Mouse (Mus musculus) bone marrow macrophage, adult 2 months (primary cell): ENCODE measurements around the gene Cga. TPM values are rescaled to one million over a fixed set of nuclear protein-coding genes. Genes with fewer than 3 reads are reported as not detected.
"Not testable (repeated sequence)": the region's sequence is repeated elsewhere in the genome, so short reads cannot be mapped to it uniquely, and the experiment has no call there.

Experiments used
- H3K27ac ChIP-seq: 2 replicates; pipeline ENCODE4 v1.5.1; 2012; ENCODE audit warnings: low read depth, low read length; ENCODE audit not compliant: insufficient read depth
- H3K4me1 ChIP-seq: 2 replicates; pipeline ENCODE4 v1.6.1; 2012; ENCODE audit warnings: low read length; ENCODE audit not compliant: control insufficient read depth, insufficient read depth
- H3K4me3 ChIP-seq: 2 replicates; pipeline ENCODE4 v1.5.1; 2012; ENCODE audit warnings: mild to moderate bottlenecking, low read length, moderate library complexity; ENCODE audit not compliant: insufficient read depth
- CTCF ChIP-seq: IDR thresholded peaks from 2 replicates; pipeline ENCODE4 v1.5.1; 2012; ENCODE audit warnings: low read depth, mild to moderate bottlenecking, low read length, moderate library complexity
- POLR2A ChIP-seq: IDR thresholded peaks from 2 replicates; pipeline ENCODE4 v1.6.1; 2012; ENCODE audit warnings: mild to moderate bottlenecking, low read depth, low read length, borderline replicate concordance
- polyA plus RNA-seq: library from polyadenylated mRNA; stranded (reverse); fragments of >200 nt; gene quantifications from 2 replicates; pipeline ENCODE4 v1.2.4, GENCODE M21; 2012; ENCODE audit not compliant: missing spikeins, insufficient read depth, insufficient read length

Gene Cga
- polyA plus RNA-seq, 1 experiment, result not detected

- H3K27ac ChIP-seq, result peak overlapping the region; percentile 73; the same call in 1 of the 2 replicates
- TF ChIP-seq POLR2A (no peak), CTCF (no peak)
- H3K4me1 ChIP-seq, result peaks cover 8% of the 10 kb centered on the region
- peak overlapping the region; percentile 77 for H3K4me3 ChIP-seq
Observed at GRCm38 (mm10) chr4:34887295-34887694, 6.3 kb upstream of the Cga start.

- TF ChIP-seq CTCF, result no peak
- TF ChIP-seq POLR2A, result no peak
- H3K27ac ChIP-seq, result no peak overlapping the region
- no peak overlapping the region for H3K4me3 ChIP-seq
- peaks cover 4% of the 10 kb centered on the region; the same call in 1 of the 2 replicates for H3K4me1 ChIP-seq
Observed at GRCm38 (mm10) chr4:34889101-34889811, 4.3 kb upstream of the Cga start.

GRCm38 (mm10) chr4:34889812-34890185 is 3.8 kb upstream of the Cga start:
- Histone ChIP-seq H3K4me1 (peaks cover 4% of the 10 kb centered on the region; the same call in 1 of the 2 replicates), H3K27ac (no peak overlapping the region), H3K4me3 (no peak overlapping the region)
- no peak for TF ChIP-seq POLR2A
- TF ChIP-seq CTCF, result no peak

DNA sequence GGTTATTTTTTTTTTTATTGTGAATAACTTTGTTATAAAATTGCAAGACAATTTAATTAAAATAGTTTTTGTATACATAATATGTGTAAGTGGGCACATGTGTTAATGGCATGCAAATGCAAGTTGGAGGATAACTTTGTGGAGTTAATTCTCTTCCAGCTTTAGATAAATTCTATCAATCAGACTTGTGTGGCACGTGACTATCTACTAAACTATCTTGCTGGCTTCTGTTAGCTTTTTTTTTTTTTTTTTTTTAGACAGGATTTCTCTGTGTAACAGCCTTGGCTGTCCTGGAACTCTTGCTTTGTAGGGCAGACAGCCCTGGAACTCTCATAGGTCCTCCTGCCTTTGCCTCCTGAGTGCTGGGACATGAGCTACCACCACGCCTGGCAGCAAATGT is 4.9 kb downstream of the Cga start:
- Histone ChIP-seq H3K27ac (no peak overlapping the region), H3K4me3 (no peak overlapping the region), H3K4me1 (no peaks in the 10 kb centered on the region)
- TF ChIP-seq CTCF (no peak), POLR2A (no peak)

GRCm38 (mm10) chr4:34899322-34899721 is 5.7 kb downstream of the Cga start:
- Histone ChIP-seq H3K4me3 (no peak overlapping the region), H3K27ac (no peak overlapping the region), H3K4me1 (no peaks in the 10 kb centered on the region)
- TF ChIP-seq CTCF (no peak), POLR2A (no peak)

GRCm38 (mm10) chr4:34900155-34900554 is 6.6 kb downstream of the Cga start:
- H3K27ac ChIP-seq, result no peak overlapping the region
- no peak overlapping the region for H3K4me3 ChIP-seq
- TF ChIP-seq POLR2A, result no peak
- no peak for TF ChIP-seq CTCF
- no peaks in the 10 kb centered on the region for H3K4me1 ChIP-seq

GRCm38 (mm10) chr4:34901166-34901565 is 7.6 kb downstream of the Cga start:
- TF ChIP-seq POLR2A (no peak), CTCF (no peak)
- no peaks in the 10 kb centered on the region for H3K4me1 ChIP-seq
- no peak overlapping the region for H3K4me3 ChIP-seq
- no peak overlapping the region for H3K27ac ChIP-seq

DNA sequence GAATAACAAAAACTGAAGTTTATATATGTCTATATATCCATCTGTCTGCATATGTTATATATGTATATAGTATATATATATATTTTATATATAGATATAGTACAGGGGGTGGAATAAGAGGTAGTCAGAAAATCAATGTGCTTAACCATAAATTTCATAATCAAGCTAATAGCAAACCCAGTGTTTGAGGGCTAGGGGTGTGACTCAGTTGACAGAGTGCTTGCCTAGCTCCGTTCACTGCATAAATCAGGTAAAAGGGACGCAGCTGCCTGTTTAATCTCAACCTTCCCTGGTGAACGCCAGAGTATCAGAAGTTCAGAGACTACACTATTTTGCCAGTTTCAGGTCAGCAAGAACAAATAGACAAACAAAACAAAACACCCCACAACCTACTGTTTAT is 8.0 kb downstream of the Cga start:
- not testable (repeated sequence) for H3K4me3 ChIP-seq, H3K27ac ChIP-seq

DNA sequence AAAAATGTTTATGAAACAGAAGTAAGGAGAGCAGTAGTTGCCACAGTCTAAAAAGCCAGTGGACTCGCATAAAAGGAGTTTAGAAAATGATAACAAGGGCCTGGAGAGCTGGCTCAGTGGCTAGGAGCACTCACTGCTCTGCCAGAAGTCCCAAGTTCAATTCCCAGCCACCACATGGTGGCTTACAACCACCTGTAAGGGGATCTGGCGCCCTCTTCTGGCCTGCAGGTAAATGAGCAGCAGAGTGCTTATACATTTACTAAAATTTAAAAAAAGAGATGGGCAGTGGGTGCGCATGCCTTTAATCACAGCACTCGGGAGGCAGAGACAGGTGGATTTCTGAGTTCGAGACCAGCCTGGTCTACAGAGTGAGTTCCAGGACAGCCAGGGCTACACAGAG is 11.8 kb downstream of the Cga start:
- Histone ChIP-seq H3K4me1 (no peaks in the 10 kb centered on the region), H3K4me3 (no peak overlapping the region), H3K27ac (no peak overlapping the region)
- TF ChIP-seq CTCF, result peak; percentile 31; the same call in 1 of the 2 replicates
- TF ChIP-seq POLR2A, result no peak

More for the DNA sequence above, 8.0 kb downstream of the Cga start:
- not testable (repeated sequence) for H3K4me1 ChIP-seq

GRCm38 (mm10) chr4:34906151-34906550 is 12.6 kb downstream of the Cga start:
- TF ChIP-seq CTCF (no peak), POLR2A (no peak)
- Histone ChIP-seq H3K27ac (no peak overlapping the region), H3K4me3 (no peak overlapping the region), H3K4me1 (no peaks in the 10 kb centered on the region)

DNA sequence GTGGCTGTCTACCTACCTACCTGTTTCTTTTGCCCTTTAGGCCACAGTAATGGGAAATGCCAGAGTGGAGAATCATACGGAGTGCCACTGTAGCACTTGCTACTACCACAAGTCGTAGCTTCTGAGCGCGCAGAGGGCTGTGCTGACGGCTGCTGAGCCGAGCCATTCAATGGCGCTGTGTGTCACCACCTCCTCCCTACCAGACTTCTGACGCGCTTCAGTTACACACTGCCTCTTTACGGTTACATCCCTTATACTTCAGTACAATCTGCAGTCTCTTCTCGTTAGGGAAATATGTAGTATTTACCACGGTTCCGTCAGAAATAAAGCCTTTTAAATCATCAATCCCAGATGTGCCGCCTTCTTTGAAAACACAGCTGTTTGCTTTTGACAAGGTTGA is 13.4 kb downstream of the Cga start:
- no peak overlapping the region for H3K27ac ChIP-seq
- no peak overlapping the region for H3K4me3 ChIP-seq
- no peaks in the 10 kb centered on the region for H3K4me1 ChIP-seq
- no peak for TF ChIP-seq POLR2A
- no peak for TF ChIP-seq CTCF
